Mouse (Mus musculus) testis, adult 2 months (tissue): ENCODE data around the gene Rgs21.

Experiments
- CTCF ChIP-seq: fragments of 200-500 bp; IDR thresholded peaks from 2 replicates; pipeline ENCODE4 v1.5.1; 2012; ENCODE audit warnings: low read depth, mild to moderate bottlenecking, inconsistent platforms, low read length, moderate library complexity; ENCODE audit not compliant: control insufficient read depth, insufficient read depth, insufficient replicate concordance
- POLR2A ChIP-seq: fragments of 200-500 bp; IDR thresholded peaks from 2 replicates; pipeline ENCODE4 v1.6.1; 2012; ENCODE audit warnings: low read depth, mild to moderate bottlenecking, inconsistent platforms, low read length, moderate library complexity; ENCODE audit not compliant: control insufficient read depth

GRCm38 (mm10) chr1:144493336-144493735 is 74.1 kb downstream of the Rgs21 start:
- no peak for TF ChIP-seq POLR2A
- TF ChIP-seq CTCF: no peak
